Mouse (Mus musculus) CD4-positive, CD25-positive, alpha-beta regulatory T cell, adult 4 months (primary cell): ENCODE measurements at regions not wholly inside any gene's neighbourhood (a gene's known extent, or its start where the extent isn't known, plus 50 kb on each side); places are given as distances from the start of the nearest gene placed in this dataset.
"Not testable (repeated sequence)": the region's sequence is repeated elsewhere in the genome, so short reads cannot be mapped to it uniquely, and the experiment has no call there.

Experiments used
- ATAC-seq: one replicate; pipeline ENCODE4 v1.8.0; 2017

- no peak for ATAC-seq
These were observed 691.3 kb downstream of the Dad1 start for GRCm38 (mm10) chr14:53562606-53563005.

GRCm38 (mm10) chr14:53560146-53560545, 693.8 kb downstream of the Dad1 start:
- not testable (repeated sequence) for ATAC-seq

GRCm38 (mm10) chr14:53559386-53559920, 694.5 kb downstream of the Dad1 start:
- peak; percentile 97 for ATAC-seq

GRCm38 (mm10) chr14:53553771-53554170, 700.1 kb downstream of the Dad1 start:
- ATAC-seq, result peak; percentile 49

- not testable (repeated sequence) for ATAC-seq
These were observed 706.5 kb downstream of the Dad1 start for GRCm38 (mm10) chr14:53547365-53547764.

GRCm38 (mm10) chr14:53545351-53545750, 708.6 kb downstream of the Dad1 start:
- ATAC-seq, result no peak

- peak; percentile 81 for ATAC-seq
These were observed 712.3 kb downstream of the Dad1 start for GRCm38 (mm10) chr14:53541640-53542039.

- ATAC-seq, result peak; percentile 32
These were observed 716.0 kb downstream of the Dad1 start for GRCm38 (mm10) chr14:53537895-53538294.

- peak; percentile 55 for ATAC-seq
These were observed 730.5 kb downstream of the Dad1 start for GRCm38 (mm10) chr14:53523430-53523829.

- peak; percentile 84 for ATAC-seq
These were observed 735.0 kb downstream of the Dad1 start for GRCm38 (mm10) chr14:53518954-53519353.

- peak; percentile 69 for ATAC-seq
These were observed 737.2 kb downstream of the Dad1 start for GRCm38 (mm10) chr14:53516623-53517238.

- peak; percentile 87 for ATAC-seq
These were observed 748.5 kb downstream of the Dad1 start for GRCm38 (mm10) chr14:53505389-53505788.

- not testable (repeated sequence) for ATAC-seq
These were observed 765.5 kb downstream of the Dad1 start for GRCm38 (mm10) chr14:53488383-53488782.

GRCm38 (mm10) chr14:53487611-53488010, 766.3 kb downstream of the Dad1 start:
- ATAC-seq, result peak; percentile 53

- not testable (repeated sequence) for ATAC-seq
These were observed 779.7 kb downstream of the Dad1 start for GRCm38 (mm10) chr14:53474170-53474569.

GRCm38 (mm10) chr14:53460790-53461189, 793.1 kb downstream of the Dad1 start:
- peak; percentile 65 for ATAC-seq

- ATAC-seq, result no peak
These were observed 799.9 kb downstream of the Dad1 start for GRCm38 (mm10) chr14:53454001-53454400.

GRCm38 (mm10) chr14:53439643-53440042, 814.3 kb downstream of the Dad1 start:
- ATAC-seq, result not testable (repeated sequence)

- not testable (repeated sequence) for ATAC-seq
These were observed 823.8 kb downstream of the Dad1 start for GRCm38 (mm10) chr14:53430130-53430529.

GRCm38 (mm10) chr14:53428447-53428846, 825.5 kb downstream of the Dad1 start:
- ATAC-seq, result peak; percentile 51

GRCm38 (mm10) chr14:53427636-53428035, 826.3 kb downstream of the Dad1 start:
- ATAC-seq, result not testable (repeated sequence)

- ATAC-seq, result not testable (repeated sequence)
These were observed 836.9 kb downstream of the Dad1 start for GRCm38 (mm10) chr14:53416955-53417354.

GRCm38 (mm10) chr14:53407500-53408227, 846.2 kb downstream of the Dad1 start:
- ATAC-seq, result peak; percentile 47

- not testable (repeated sequence) for ATAC-seq
These were observed 863.6 kb downstream of the Dad1 start for GRCm38 (mm10) chr14:53390307-53390706.
